Mouse (Mus musculus): ENCODE results near the gene Ntn5. TPM values are rescaled to one million over a fixed set of nuclear protein-coding genes. Genes with fewer than 3 reads are reported as not detected.
"Not testable (repeated sequence)": the region's sequence is repeated elsewhere in the genome, so short reads cannot be mapped to it uniquely, and the experiment has no call there.

Ntn5 gene
- polyA plus RNA-seq, 1 experiment, result not detected

- TF ChIP-seq CTCF (IDR thresholded peaks at IDR 0.05; ENCODE audit: low read depth, low read length), result no peak
- TF ChIP-seq POLR2A (IDR thresholded peaks at IDR 0.05; ENCODE audit: borderline replicate concordance, low read depth, low read length), result no peak
- no peaks in the 10 kb centered on the region for H3K4me1 ChIP-seq (ENCODE audit: control insufficient read depth, insufficient read depth, low read length)
- H3K4me3 ChIP-seq (ENCODE audit: insufficient read depth, low read length), result no peak overlapping the region
- H3K27ac ChIP-seq (ENCODE audit: insufficient read depth, low read depth, low read length), result no peak overlapping the region
Measured at GRCm38 (mm10) chr7:45654424-45655047, 29.3 kb upstream of the Ntn5 start.

GRCm38 (mm10) chr7:45660746-45661478 lies 22.9 kb upstream of the Ntn5 start:
- Histone ChIP-seq H3K4me3 (ENCODE audit: insufficient read depth, low read length) (no peak overlapping the region), H3K27ac (ENCODE audit: insufficient read depth, low read depth, low read length) (no peak overlapping the region), H3K4me1 (ENCODE audit: control insufficient read depth, insufficient read depth, low read length) (peaks cover 10% of the 10 kb centered on the region)
- TF ChIP-seq POLR2A (IDR thresholded peaks at IDR 0.05; ENCODE audit: borderline replicate concordance, low read depth, low read length) (no peak), CTCF (IDR thresholded peaks at IDR 0.05; ENCODE audit: low read depth, low read length) (no peak)

GRCm38 (mm10) chr7:45661702-45662101 lies 22.1 kb upstream of the Ntn5 start:
- not testable (repeated sequence) for H3K4me3 ChIP-seq (ENCODE audit: insufficient read depth, low read length); H3K27ac ChIP-seq (ENCODE audit: insufficient read depth, low read depth, low read length)

GRCm38 (mm10) chr7:45665303-45666138 lies 18.3 kb upstream of the Ntn5 start:
- Histone ChIP-seq H3K27ac (ENCODE audit: insufficient read depth, low read depth, low read length) (no peak overlapping the region), H3K4me3 (ENCODE audit: insufficient read depth, low read length) (no peak overlapping the region), H3K4me1 (ENCODE audit: control insufficient read depth, insufficient read depth, low read length) (peaks cover 7% of the 10 kb centered on the region)
- no peak for TF ChIP-seq CTCF (IDR thresholded peaks at IDR 0.05; ENCODE audit: low read depth, low read length)
- no peak for TF ChIP-seq POLR2A (IDR thresholded peaks at IDR 0.05; ENCODE audit: borderline replicate concordance, low read depth, low read length)

More at GRCm38 (mm10) chr7:45661702-45662101, 22.1 kb upstream of the Ntn5 start:
- H3K4me1 ChIP-seq (ENCODE audit: control insufficient read depth, insufficient read depth, low read length), result peaks cover 10% of the 10 kb centered on the region

- no peak within 1 kb of the TSS for H3K27ac ChIP-seq (ENCODE audit: insufficient read depth, low read depth, low read length)
- no peak within 1 kb of the TSS for H3K4me3 ChIP-seq (ENCODE audit: insufficient read depth, low read length)
- peaks cover 1% of the 10 kb centered on the region for H3K4me1 ChIP-seq (ENCODE audit: control insufficient read depth, insufficient read depth, low read length)
- no peak for TF ChIP-seq POLR2A (IDR thresholded peaks at IDR 0.05; ENCODE audit: borderline replicate concordance, low read depth, low read length)
- TF ChIP-seq CTCF (IDR thresholded peaks at IDR 0.05; ENCODE audit: low read depth, low read length), result no peak
Measured at GRCm38 (mm10) chr7:45666161-45666560, 17.7 kb upstream of the Ntn5 start, which contains the start of gene Fut2. Gene Fut2 (minus strand): TSS chr7:45666394.

- Histone ChIP-seq H3K4me1 (ENCODE audit: control insufficient read depth, insufficient read depth, low read length) (no peaks in the 10 kb centered on the region), H3K27ac (ENCODE audit: insufficient read depth, low read depth, low read length) (no peak overlapping the region), H3K4me3 (ENCODE audit: insufficient read depth, low read length) (no peak overlapping the region)
- TF ChIP-seq CTCF (IDR thresholded peaks at IDR 0.05; ENCODE audit: low read depth, low read length) (no peak), POLR2A (IDR thresholded peaks at IDR 0.05; ENCODE audit: borderline replicate concordance, low read depth, low read length) (no peak)
Measured at GRCm38 (mm10) chr7:45667761-45668160, 16.1 kb upstream of the Ntn5 start.

GRCm38 (mm10) chr7:45668921-45669320 lies 14.9 kb upstream of the Ntn5 start:
- H3K4me3 ChIP-seq (ENCODE audit: insufficient read depth, low read length), result no peak overlapping the region
- no peaks in the 10 kb centered on the region for H3K4me1 ChIP-seq (ENCODE audit: control insufficient read depth, insufficient read depth, low read length)
- H3K27ac ChIP-seq (ENCODE audit: insufficient read depth, low read depth, low read length), result no peak overlapping the region
- TF ChIP-seq CTCF (IDR thresholded peaks at IDR 0.05; ENCODE audit: low read depth, low read length) (no peak), POLR2A (IDR thresholded peaks at IDR 0.05; ENCODE audit: borderline replicate concordance, low read depth, low read length) (no peak)

GRCm38 (mm10) chr7:45677627-45678295 lies 6.1 kb upstream of the Ntn5 start:
- TF ChIP-seq CTCF (IDR thresholded peaks at IDR 0.05; ENCODE audit: low read depth, low read length), result no peak
- TF ChIP-seq POLR2A (IDR thresholded peaks at IDR 0.05; ENCODE audit: borderline replicate concordance, low read depth, low read length), result no peak
- H3K4me3 ChIP-seq (ENCODE audit: insufficient read depth, low read length), result no peak overlapping the region
- H3K4me1 ChIP-seq (ENCODE audit: control insufficient read depth, insufficient read depth, low read length), result peaks cover 35% of the 10 kb centered on the region

GRCm38 (mm10) chr7:45678513-45678912 lies 5.3 kb upstream of the Ntn5 start:
- Histone ChIP-seq H3K4me1 (ENCODE audit: control insufficient read depth, insufficient read depth, low read length) (peaks cover 35% of the 10 kb centered on the region), H3K4me3 (ENCODE audit: insufficient read depth, low read length) (no peak overlapping the region), H3K27ac (ENCODE audit: insufficient read depth, low read depth, low read length) (no peak overlapping the region)
- TF ChIP-seq POLR2A (IDR thresholded peaks at IDR 0.05; ENCODE audit: borderline replicate concordance, low read depth, low read length), result no peak
- TF ChIP-seq CTCF (IDR thresholded peaks at IDR 0.05; ENCODE audit: low read depth, low read length), result no peak

More at GRCm38 (mm10) chr7:45677627-45678295, 6.1 kb upstream of the Ntn5 start:
- no peak overlapping the region for H3K27ac ChIP-seq (ENCODE audit: insufficient read depth, low read depth, low read length)

Measured in bone marrow macrophage, adult 2 months (primary cell).